Mouse (Mus musculus) small intestine, adult 2 months (tissue): ENCODE data around the gene Npas3.

Source experiments
- CTCF ChIP-seq: fragments of 200-500 bp; IDR thresholded peaks from 2 replicates; pipeline ENCODE4 v1.5.1; 2012; ENCODE audit warnings: low read depth, mild to moderate bottlenecking, control low read depth, inconsistent platforms, low read length, moderate library complexity, mixed read lengths; ENCODE audit not compliant: insufficient replicate concordance, insufficient read length; ENCODE audit errors: extremely low read depth
- POLR2A ChIP-seq: fragments of 200-500 bp; IDR thresholded peaks from 2 replicates; pipeline ENCODE4 v1.6.1; 2012; ENCODE audit warnings: low read depth, mild to moderate bottlenecking, control low read depth, inconsistent platforms, low read length, moderate library complexity

DNA sequence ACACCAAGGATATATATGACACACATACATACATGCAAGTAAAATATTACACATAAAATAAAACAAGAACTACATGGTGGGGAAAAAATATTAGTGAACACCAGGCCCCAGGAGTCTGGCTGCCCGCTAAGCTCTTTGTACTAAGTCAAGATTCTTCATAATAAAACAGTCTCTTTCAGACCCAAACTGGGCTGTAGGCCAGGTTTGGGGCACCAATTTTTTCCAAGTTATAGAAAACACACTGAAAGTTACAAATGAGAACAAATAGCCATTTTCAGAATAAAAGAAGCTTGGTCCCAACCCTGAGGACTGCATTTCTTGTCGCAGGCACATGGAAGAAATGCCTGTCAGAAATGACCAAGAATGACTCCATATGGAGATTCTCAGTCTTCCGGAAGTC lies 872.8 kb downstream of the Npas3 start:
- TF ChIP-seq CTCF (no peak), POLR2A (no peak)
